Mouse (Mus musculus): Measurements from ENCODE around the gene Dnm2.
A peak's percentile ranks its signal among the peaks of the same experiment; 100 is the strongest.

Dnm2 gene

GRCm38 (mm10) chr9:21424631-21425555 is at the start of gene Dnm2:
TSS of gene Dnm2 (plus strand) at chr9:21424908.
- DNase-seq (ENCODE audit: low spot score), result peak; percentile 99

DNA sequence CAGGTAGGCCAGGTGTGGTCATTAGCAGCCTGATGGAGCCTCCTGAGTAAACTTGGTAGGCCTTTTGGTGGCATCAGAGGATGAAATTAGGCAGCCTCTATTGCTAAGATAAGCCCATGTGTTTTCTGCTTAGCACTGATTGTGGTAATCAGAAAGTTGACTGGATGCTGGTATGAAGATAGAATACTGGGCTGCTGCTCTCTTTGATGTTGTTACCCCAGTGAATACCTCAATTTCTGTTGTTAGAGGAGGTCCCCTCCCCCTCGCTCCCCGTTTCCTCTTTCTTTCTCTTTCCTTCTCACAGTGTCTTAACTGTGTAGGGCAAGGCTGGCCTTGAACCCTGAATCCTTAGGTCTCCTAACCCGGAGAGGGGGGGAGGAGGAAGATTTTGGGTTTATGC is 45.5 kb upstream of the Dnm2 start:
- no peak for DNase-seq (ENCODE audit: low spot score)

GRCm38 (mm10) chr9:21380868-21381267 is 43.8 kb upstream of the Dnm2 start:
- DNase-seq (ENCODE audit: low spot score), result no peak

GRCm38 (mm10) chr9:21383966-21384365 is 40.7 kb upstream of the Dnm2 start:
- no peak for DNase-seq (ENCODE audit: low spot score)

DNA sequence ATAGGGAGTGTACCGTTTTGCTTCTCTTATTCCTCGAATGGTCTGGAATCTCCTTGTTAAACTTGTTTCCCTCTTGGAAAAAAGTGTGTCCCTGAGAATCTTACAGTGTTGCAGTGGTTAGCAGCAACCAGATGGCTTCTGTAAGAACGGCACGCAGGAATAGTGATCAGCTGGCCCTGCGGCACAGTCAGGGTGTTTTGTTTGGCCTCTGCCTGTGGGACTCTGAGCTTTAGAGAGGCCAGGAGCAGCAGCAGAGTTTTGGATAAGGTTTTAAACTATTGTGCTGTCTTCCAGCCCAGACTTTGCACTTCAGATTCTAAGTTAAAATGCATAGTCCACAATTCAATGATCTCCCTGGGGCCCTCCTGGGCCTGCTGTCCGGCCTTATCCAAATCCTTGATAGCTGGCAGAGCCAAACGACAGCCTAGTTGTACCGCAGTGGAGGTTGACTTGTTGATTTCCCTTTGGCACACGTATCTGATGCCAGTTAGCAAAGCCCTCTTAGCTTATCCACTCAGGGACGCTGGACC is 32.0 kb upstream of the Dnm2 start:
- peak; percentile 50 for DNase-seq (ENCODE audit: low spot score)

DNA sequence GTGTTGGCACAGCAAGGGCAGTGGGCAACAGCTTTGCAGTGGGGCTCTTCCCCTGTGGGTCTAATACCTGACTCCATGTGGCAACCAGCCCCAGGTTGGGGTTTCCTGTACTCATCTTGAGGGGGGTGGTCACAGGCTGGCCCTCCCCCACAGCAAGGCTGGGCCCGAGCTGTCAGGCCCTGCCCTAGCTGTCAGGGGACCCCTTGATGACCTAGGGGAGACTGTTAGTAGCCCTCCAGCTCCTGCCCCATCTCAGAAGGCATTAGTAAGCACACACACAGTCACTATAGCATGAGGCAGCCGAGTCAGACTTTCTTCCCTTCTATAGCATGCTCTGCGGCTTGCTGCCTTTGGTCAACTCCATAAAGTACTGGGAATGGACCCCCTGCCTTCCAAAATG is 29.0 kb upstream of the Dnm2 start:
- DNase-seq (ENCODE audit: low spot score), result no peak

DNA sequence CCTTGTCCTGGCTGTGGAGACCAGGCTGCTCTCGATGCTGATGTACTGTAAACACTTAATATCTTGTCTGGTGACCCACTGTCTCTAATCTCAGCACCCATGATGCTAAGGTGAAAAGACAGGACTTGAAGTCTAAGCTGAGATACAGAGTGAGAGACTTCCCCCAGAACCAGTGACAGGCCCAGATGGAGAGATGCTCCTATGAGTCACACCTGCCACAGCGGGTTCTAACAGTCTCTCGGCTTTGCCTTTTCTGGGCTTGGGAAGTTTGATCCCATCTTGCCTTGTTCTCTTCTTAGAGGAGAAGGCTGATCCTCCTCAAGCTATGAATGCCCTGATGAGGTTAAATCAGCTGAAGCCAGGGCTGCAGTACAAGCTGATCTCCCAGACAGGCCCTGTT is 27.5 kb upstream of the Dnm2 start:
- no peak for DNase-seq (ENCODE audit: low spot score)

- DNase-seq (ENCODE audit: low spot score), result no peak
Measured at GRCm38 (mm10) chr9:21401042-21401441, 23.7 kb upstream of the Dnm2 start.

GRCm38 (mm10) chr9:21402764-21403253 is 21.9 kb upstream of the Dnm2 start:
- DNase-seq (ENCODE audit: low spot score), result no peak

DNA sequence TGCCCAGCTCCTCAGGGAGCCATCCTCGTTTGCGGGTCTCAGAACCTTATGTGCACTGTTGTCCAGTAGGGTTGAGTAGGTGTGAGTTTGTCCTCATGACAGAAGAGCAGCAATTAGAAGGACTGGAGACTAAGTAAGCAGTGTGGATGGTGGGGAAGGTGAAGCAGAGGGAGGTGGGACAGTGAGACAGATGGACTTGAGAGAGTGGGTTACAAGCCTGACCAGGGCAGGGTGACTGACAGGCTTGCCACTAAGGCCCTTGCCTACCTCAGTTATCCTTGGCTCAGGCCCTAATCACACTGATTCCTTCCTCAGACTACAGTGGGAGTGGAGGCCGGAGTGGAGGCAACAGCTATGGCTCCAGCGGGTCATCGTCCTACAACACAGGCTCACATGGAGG is 21.0 kb upstream of the Dnm2 start:
- no peak for DNase-seq (ENCODE audit: low spot score)

GRCm38 (mm10) chr9:21405525-21405924 is 19.2 kb upstream of the Dnm2 start:
- no peak for DNase-seq (ENCODE audit: low spot score)

DNA sequence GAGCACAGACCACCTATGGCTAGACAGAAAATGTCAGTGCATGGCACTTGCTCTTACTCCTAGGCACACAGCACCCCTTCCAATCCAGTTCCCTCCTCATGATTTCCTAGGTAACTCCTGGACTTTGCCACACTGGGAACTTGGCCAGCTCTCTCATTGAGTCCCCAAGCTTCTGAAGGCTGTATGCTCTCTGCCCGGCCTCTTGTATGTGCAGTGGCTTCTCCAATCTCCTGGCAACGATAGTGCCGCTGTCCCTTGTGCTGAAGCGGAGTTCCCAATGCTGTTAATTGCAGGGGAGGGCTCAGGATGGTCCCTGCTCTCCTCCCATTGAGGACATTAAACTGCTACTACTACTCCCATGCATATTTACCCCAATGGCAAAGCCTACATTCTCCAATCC is 16.8 kb upstream of the Dnm2 start:
- DNase-seq (ENCODE audit: low spot score), result peak; percentile 66

DNA sequence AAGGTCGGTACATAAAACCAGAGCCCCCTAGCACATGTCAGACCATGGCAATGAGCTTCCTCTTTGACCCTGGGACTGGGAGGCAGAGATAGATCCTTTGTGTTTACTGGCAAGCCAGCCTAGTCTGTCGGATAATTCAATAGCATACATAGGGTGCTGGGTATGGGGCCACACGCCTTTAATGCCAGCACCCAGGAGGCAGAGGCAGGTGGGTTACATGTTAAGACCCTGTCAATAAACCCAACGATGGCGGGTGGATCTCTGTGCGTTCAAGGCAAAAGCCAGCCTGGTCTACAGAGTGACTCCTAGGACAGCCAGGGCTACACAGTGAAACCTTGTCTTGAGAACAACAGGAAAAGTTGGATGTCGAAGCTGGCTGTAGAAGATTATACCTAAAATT is 16.1 kb upstream of the Dnm2 start:
- DNase-seq (ENCODE audit: low spot score), result no peak

- DNase-seq (ENCODE audit: low spot score), result peak; percentile 91
Measured at GRCm38 (mm10) chr9:21409592-21410317, 15.0 kb upstream of the Dnm2 start.

GRCm38 (mm10) chr9:21411669-21412550 is 12.8 kb upstream of the Dnm2 start, which contains the start of gene Qtrt1:
TSS of gene Qtrt1 (plus strand) at chr9:21411837.
- peak; percentile 77 for DNase-seq (ENCODE audit: low spot score)

- DNase-seq (ENCODE audit: low spot score), result no peak
Measured at GRCm38 (mm10) chr9:21417866-21418265, 6.8 kb upstream of the Dnm2 start.

- no peak for DNase-seq (ENCODE audit: low spot score)
Measured at GRCm38 (mm10) chr9:21419646-21420045, 5.1 kb upstream of the Dnm2 start.

GRCm38 (mm10) chr9:21425556-21425945 is 843 bp downstream of the Dnm2 start:
- DNase-seq (ENCODE audit: low spot score), result no peak

DNA sequence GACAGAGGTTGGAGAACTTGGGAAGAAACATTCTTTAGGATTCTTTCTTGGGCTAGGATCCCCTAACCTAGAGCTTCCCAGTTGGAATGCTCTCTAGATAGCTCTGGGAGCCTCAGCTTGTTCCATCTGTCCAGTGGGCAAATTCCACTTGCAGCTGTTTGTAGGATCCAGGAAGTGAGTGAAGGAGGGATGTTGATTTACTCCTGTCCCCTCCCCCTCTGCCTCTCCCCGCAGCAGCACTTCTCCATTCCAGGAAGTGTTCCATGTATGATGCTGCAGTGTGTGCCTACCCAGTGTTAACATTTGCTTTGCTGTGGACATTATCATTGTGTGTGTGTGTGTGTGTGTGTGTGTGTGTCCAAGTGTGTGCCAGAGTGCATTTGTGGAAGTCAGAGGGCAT is 1.3 kb downstream of the Dnm2 start:
- DNase-seq (ENCODE audit: low spot score), result no peak

- no peak for DNase-seq (ENCODE audit: low spot score)
Measured at GRCm38 (mm10) chr9:21426525-21426924, 1.8 kb downstream of the Dnm2 start.

GRCm38 (mm10) chr9:21427773-21428172 is 3.1 kb downstream of the Dnm2 start:
- peak; percentile 69 for DNase-seq (ENCODE audit: low spot score)

DNA sequence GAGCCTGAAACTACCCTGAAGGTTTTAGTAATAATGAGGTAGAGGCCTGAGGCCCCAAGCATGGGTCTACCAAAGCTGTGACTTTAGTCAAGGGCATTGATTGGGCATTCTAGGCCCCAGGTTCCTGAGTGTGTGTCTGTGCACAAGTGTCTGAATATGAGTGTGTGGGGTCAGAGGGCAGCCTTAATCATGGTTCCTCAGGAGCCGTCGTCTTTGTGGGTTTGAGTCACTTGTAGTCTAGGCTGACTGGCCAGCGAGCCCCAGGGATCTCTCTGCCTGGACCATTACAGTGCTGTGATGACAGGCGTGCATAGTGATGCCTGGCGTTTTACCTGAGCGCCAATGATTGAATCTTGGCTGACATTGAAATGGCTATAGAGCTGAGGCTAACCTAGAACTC is 3.5 kb downstream of the Dnm2 start:
- no peak for DNase-seq (ENCODE audit: low spot score)

Measured in adipocyte (in vitro differentiated cells).